Mouse (Mus musculus): ENCODE measurements around the gene Mucl3. TPM values are rescaled to one million over a fixed set of nuclear protein-coding genes. Genes with fewer than 3 reads are reported as not detected.

Mucl3 gene
- total RNA-seq, 2 experiments from 2014 or later: not detected

DNA sequence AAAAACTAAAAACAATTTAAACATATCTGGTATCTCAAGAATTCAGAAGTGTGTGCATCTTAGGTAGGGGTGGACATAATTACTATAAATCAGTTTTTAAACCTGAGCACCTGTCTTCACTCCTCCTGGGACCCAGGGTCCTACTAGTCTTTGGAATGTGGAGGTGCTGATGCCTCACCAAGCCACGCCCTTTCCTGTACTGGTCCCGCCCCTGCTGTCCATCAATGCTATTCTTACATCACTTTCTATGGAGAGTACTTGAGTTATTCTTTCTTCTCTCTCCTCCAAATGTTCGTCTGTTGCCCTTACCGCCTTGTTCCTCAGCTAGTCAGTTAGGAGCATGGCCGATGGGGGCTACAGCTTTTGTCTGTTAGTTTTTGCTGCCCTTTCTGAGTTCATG lies 7.1 kb downstream of the Mucl3 start:
- DNase-seq (ENCODE audit: extremely low spot score in 1 of 2, low spot score in 1 of 2): no peak

DNA sequence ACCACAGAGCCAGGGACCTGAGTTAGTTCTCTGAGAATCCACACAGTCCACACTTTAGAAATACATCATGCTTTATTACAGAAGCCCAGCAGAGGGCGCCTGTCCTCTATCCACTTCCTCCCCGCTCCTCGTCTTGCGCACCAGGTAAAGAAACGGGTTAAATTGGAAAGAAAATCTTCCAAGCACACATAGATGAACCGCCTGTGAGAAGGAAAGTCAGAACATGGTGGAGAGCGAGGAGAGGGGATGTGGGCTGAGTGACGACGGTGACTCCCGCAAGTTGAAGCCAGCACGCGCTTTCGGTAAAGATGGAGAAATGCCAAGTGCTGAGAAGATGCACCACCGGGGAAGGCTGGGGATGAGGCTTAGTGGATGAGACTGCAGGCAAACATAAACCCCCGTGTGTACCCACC lies 7.8 kb downstream of the Mucl3 start:
- peak; percentile 54 to 78 for DNase-seq (ENCODE audit: extremely low spot score in 1 of 2, low spot score in 1 of 2)

DNA sequence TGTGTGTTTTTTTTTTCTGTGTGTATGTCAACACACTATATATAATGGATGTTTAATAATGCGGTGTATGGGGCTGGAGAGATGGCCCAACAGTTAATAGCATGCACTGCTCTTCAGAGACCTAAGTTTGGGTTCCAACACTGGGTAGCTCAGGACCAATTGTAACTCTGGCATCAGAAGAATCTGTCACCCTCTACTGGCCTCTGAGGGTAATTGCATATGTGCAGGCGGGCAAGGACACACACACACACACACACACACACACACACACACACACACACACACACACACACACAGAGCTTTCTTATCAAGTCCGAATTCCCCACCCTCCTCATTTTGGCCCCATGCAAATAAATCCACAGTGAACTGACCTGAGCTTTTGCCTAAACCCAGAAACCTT lies 8.3 kb downstream of the Mucl3 start:
- DNase-seq (ENCODE audit: extremely low spot score in 1 of 2, low spot score in 1 of 2): no peak

DNA sequence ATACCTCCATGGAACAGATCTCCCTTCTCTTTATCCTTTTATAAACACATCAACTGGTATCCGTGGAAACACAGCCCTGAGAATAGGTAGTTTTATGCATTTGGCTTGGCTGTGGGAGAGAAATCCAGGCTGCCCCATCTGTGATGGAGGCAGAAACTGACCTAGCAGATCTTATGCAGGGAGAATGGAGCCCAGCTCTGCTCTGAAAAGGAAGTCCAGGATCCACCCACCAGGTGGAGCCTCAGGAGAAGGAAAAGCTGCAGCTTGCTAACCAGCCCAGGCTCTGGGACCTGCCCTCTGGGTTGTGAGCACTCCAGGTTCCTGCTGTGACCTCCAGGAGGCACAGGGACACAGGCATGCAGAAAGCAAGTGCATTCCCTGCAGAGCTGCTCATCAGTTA lies 9.5 kb downstream of the Mucl3 start:
- DNase-seq (ENCODE audit: extremely low spot score in 1 of 2, low spot score in 1 of 2): peak in 1 of 2 experiments; percentile 17

DNA sequence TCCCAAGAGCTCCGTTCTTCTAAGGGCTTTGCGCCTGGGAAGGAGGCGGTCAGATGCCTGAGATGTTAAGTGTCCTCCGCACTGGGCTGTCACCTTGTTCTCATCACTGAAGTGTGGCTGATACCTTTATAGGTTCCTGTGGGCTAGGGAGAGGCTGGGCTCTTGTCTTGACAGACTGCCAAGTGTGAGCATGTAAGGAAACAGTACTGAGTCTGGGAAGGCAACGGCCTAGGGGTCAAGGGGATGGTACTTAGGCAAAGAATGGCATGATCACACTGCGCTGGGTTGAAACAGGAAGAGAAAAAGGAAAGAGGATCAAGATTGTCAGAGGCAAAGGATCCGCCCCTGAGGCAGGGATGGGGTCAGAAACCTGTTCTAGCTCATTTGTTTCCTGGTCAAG lies 17.0 kb downstream of the Mucl3 start, which contains the start of gene Gm9573:
Gene Gm9573 (minus strand): TSS at position 101 of the 400 bp plus-strand sequence.
- no peak for DNase-seq (ENCODE audit: extremely low spot score in 1 of 2, low spot score in 1 of 2)

DNA sequence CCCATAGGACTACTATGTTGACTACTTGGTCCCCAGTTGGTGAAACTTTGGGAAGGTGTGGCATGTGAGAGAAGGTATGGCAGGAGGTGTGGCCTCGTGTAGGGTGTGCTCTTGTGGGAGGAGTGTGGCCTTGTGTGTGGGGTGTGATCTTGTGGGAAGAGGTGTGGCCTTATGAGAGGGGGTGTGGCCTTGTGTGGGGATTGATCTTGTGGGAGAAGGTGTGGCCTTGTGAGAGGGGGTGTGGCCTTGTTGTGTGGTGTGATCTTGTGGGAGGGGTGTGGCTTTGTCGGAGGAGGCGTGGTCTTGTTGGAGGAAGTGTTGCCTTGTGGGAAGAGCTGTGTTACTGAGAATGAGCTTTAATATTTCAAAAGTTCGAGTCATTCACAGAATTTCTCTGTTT lies 26.4 kb downstream of the Mucl3 start:
- no peak for DNase-seq (ENCODE audit: extremely low spot score in 1 of 2, low spot score in 1 of 2)

DNA sequence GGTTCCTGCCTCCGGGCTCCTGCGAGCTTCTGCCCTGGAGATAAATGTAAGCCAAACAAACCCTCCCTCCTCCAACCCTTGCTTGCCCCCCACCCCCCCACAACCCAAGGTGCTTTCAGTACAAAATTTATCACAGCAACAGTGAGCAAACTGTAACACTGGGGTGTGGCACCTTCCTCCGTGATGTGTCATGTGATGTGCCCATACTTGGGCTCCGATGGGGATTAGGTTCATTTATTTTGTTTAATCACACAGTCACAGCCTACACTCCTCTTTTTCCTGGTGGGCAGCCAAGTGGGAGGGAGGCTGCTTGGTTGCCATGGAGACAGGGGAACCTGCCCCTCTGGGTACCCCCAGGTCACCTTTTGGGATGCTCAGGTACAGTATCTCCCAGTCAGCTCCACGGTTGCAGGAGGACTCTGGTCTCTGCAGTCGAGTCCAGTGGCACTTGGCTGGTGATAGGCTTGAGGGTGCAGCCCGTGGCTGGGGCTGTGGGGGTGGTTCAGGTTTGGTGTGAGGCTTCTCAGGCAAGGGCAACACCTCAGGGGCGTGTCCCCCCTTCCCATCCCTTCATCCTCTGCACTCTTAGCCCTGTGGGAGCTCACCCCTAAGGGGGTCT lies 41.6 kb downstream of the Mucl3 start:
- DNase-seq (ENCODE audit: extremely low spot score in 1 of 2, low spot score in 1 of 2): no peak

DNA sequence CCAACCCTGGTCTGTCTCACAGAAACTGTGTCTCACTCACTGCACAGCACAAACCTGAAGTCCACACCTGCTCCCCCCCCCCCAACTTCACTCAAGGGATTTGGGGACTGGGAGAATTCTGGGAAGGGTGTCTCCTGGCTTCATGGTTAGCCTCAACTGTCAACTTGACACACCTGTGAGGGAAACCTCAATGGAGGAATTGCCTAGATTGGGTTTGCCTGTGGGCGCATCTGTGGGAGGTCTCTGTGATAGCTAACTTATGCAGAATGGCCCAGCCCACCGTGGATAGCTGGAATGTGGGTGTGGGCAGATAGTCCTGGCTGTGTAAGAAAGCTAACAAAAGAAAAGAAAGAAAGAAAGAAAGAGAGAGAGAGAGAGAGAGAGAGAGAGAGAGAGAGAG lies 42.2 kb downstream of the Mucl3 start, which contains the start of gene Sfta2:
Gene Sfta2 (plus strand): TSS at position 301 of the 400 bp plus-strand sequence.
- no peak for DNase-seq (ENCODE audit: extremely low spot score in 1 of 2, low spot score in 1 of 2)

DNA sequence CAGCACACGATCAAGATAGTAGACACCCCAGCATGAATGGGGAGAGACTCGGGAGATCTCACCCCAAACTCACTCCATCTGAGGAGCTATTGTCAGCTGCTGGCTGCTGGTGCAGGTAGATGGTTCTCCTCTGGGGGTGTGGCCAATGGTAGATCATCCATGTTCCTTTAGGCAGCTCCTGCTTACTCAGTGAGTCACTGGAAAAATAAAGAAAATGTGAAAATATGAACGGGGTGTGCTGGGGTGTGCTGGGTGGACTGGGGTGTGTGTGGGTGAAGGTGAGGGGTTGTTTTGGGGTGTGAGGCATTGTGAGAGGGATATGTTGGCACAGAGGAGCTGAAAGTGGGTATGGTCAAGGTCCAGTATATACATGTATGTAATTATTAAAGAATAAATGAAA lies 46.1 kb downstream of the Mucl3 start:
- DNase-seq (ENCODE audit: extremely low spot score in 1 of 2, low spot score in 1 of 2): no peak

DNA sequence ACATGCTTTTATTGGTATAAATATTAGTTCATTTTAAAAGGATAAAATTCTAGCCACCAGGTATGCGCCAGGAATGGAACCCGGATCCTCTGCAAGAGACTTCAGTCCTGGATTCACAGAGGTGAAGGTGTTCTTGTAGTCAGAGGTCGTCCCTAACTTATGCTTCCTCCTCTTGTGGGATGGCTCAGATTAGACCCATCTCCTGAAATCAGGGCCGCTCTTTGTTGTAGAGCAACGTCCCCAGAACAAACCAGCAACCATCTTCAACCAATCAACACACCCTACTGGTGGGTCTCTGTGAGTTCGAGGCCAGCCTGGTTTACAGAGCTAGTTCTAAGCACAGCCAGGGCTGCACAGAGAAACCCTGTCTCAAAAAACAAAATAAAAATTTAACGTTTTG lies 49.0 kb downstream of the Mucl3 start:
- no peak for DNase-seq (ENCODE audit: extremely low spot score in 1 of 2, low spot score in 1 of 2)

DNA sequence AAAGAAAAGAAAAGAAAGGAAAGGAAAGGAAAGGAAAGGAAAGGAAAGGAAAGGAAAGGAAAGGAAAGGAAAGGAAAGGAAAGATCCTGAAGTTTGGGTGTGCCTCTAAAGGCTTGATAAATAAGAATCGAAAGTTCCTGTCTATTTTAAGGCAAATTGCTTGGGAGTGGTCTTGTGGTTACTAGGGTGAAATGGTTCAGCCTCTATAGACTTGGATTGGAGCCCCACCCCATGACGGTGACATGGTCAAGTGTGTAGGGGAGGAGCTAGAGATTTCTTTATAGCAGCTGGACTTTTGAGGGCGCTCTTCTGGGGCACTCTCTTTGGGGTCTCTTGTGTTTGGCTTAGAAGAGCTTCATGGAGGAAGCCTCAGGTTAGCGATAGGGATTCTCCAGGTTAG lies 49.7 kb downstream of the Mucl3 start:
- no peak for DNase-seq (ENCODE audit: extremely low spot score in 1 of 2, low spot score in 1 of 2)

DNA sequence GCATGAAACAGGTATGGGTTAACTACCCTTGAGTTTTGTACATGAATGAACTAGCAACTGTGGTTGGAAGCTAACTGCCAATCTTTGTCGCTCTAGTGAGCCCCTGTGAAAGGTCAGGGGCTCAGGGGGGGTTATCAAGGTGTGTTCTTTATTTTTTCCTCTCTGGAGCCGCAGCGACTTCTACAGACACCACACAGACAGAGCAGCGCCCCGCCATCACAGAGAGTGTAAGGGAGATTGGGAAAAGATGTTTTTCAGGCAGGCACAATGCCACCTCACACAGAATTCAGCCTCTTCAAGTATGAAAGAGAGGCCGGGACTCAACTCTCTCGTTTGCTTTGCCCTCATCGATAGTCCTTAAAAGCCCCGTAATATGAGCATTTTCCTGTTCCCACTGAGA lies 51.4 kb downstream of the Mucl3 start:
- DNase-seq (ENCODE audit: extremely low spot score in 1 of 2, low spot score in 1 of 2): no peak

DNA sequence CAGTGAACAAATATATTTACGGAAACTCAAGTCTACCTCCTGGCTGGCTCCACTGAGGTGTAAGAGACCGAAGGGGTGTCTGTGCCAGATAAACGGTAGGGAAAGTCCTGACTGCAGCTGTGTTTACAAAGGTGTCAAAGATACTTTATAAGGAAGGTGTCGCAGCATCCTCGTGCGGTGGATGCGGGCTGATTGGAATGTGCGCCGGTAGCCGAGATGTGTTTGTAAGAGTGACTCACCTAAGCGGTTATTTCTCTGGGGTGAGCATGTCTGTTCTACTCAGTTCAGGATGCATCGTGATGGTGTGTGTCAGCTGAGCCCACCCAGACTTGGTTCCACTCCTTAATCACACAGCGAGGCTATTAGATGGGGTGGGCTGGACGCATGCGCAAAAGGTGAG lies 51.8 kb downstream of the Mucl3 start:
- no peak for DNase-seq (ENCODE audit: extremely low spot score in 1 of 2, low spot score in 1 of 2)

DNA sequence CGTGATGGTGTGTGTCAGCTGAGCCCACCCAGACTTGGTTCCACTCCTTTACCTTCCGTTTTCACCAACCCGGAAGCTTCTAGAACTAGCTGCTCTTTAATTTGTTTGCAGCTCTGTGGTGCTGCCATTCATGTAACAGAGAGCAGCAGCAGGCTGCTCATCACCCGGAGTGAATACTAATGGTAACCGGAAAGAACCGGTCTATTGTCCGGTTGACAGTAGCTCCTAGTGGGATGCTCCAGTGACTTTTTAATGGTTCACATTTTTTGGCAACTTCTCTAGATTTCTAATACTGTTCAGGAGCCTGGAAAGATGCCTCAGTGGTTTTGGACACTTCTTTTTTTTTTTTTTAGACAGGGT lies 52.3 kb downstream of the Mucl3 start:
- no peak for DNase-seq (ENCODE audit: extremely low spot score in 1 of 2, low spot score in 1 of 2)

DNA sequence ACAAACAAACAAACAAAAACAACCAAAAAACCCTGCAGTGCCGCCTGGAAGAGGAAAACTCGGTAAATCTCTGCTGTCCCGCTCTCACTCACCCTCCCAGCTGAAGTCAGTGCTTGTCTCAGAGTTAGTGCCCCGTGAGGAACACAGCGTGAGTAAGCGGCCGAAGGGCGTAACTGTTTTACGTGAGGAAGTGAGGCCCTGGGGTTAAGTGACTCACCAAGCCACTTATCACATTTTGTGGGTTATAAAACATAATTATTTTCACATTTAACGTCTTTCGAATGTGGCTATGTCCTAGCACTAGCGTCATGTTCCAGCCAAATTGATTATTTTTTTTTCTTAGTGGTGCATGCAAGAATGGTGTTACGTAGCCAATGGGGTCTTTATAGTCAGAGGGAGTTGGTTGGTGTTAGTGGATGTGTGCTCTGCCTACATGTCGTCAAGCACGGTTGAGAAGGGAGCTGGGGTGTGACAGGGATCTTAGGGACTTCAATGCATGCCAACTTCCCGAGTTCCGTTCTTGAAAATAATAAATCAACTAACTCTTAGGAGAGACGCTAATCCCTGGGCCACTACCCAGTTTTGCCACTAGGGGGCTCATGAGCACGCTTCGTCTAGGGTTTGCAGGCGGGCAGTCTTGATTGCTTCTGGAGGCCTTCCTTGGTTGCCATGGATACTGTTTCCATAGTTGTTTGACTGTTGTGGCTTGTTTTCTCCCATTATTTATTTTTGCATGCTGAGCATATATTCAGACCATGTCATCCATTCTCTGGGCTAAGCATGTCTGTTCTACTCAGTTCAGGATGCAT lies 52.9 kb downstream of the Mucl3 start:
- DNase-seq (ENCODE audit: extremely low spot score in 1 of 2, low spot score in 1 of 2): peak; percentile 68 to 89

DNA sequence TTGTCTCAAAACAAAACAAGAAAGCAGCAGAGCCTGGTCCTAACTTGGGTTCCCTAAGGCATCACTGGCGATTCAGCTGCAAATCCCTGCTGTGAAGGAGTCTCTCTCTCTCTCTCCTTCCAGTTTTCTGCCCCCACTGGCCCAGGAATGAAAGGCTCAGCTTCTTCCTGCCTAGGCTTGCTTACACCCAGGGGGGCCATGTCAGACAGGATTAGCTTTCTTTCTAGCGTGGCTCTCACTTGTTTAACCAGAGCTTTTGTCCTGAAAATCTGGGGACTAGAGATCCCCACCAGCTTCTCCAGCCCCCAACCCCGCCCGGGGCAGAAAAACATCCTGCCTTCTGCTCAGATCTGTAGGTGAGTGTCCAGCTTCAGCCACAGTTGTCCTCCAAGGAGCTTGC lies 55.1 kb downstream of the Mucl3 start:
- no peak for DNase-seq (ENCODE audit: extremely low spot score in 1 of 2, low spot score in 1 of 2)

DNA sequence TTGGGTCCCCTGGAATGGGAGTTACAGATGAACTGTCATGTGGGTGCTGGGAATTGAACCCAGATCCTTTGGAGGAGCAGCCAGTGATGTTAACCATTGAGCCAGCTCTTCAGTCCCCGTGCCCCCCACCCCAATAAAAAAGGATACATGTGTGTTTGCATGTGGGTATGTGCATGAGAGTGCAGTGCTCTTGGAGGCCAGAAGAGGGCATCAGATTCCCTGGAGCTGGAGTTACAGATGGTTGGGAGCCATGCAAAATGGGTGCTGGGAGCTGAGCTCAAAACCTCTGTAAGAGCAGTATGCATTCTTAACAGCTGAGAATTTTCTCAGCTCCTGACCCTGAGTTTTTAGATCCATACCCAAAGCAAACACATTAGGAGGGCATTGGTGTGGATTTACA lies 56.2 kb downstream of the Mucl3 start:
- DNase-seq (ENCODE audit: extremely low spot score in 1 of 2, low spot score in 1 of 2): no peak

Other genes with a start within 250 kb of the Mucl3 start
- not detected for gene H2-Q6, start 218.8 kb downstream of the Mucl3 start, total RNA-seq (2021)
- under 1 TPM; 0.10 to 0.38 TPM for gene H2-Q7, start 204.5 kb downstream of the Mucl3 start, total RNA-seq (2021)
- under 1 TPM in 1 of 2 experiments, not detected in 1; 0.09 TPM for gene H2-Q10, start 173.6 kb downstream of the Mucl3 start, total RNA-seq (2021)
- under 1 TPM in 1 of 2 experiments, not detected in 1; 0.26 TPM for gene Pou5f1, start 137.7 kb downstream of the Mucl3 start, total RNA-seq (2021)
- 1 to 10 TPM; 4.7 to 6.1 TPM for gene Tcf19, start 126.9 kb downstream of the Mucl3 start, total RNA-seq (2021)
- 10 to 100 TPM in 1 of 2 experiments, 1 to 10 TPM in 1; 8.0 to 10.5 TPM for gene Cchcr1, start 126.6 kb downstream of the Mucl3 start, total RNA-seq (2021)
- gene Psors1c2, start 110.5 kb downstream of the Mucl3 start, total RNA-seq (2021): under 1 TPM; 0.32 to 0.61 TPM
- under 1 TPM; 0.20 to 0.70 TPM for gene Cdsn, start 91.6 kb downstream of the Mucl3 start, total RNA-seq (2021)
- not detected for gene 2300002M23Rik, start 76.2 kb downstream of the Mucl3 start, total RNA-seq (2021)
- not detected for gene Sfta2, start 42.1 kb downstream of the Mucl3 start, total RNA-seq (2021)
- gene Gm9573, start 17.1 kb downstream of the Mucl3 start, total RNA-seq (2021): not detected
- 10 to 100 TPM; 33.7 to 42.0 TPM for gene Vars2, start 23.9 kb upstream of the Mucl3 start, total RNA-seq (2021)
- 10 to 100 TPM; 30.2 to 33.7 TPM for gene Gtf2h4, start 30.0 kb upstream of the Mucl3 start, total RNA-seq (2021)
- gene Ddr1, start 60.9 kb upstream of the Mucl3 start, total RNA-seq (2021): 10 to 100 TPM; 78.5 to 82.0 TPM
- 1 to 10 TPM; 3.2 to 5.1 TPM for gene Ier3, start 178.0 kb upstream of the Mucl3 start, total RNA-seq (2021)
- gene Flot1, start 179.5 kb upstream of the Mucl3 start, total RNA-seq (2021): 100 to 1,000 TPM; 122 to 132 TPM
- 100 to 1,000 TPM; 381 to 413 TPM for gene Tubb5, start 194.6 kb upstream of the Mucl3 start, total RNA-seq (2021)
- gene Mdc1, start 197.8 kb upstream of the Mucl3 start, total RNA-seq (2021): 10 to 100 TPM; 12.1 to 16.5 TPM
- gene Nrm, start 217.6 kb upstream of the Mucl3 start, total RNA-seq (2021): 1 to 10 TPM; 2.1 to 3.5 TPM
- 10 to 100 TPM in 1 of 2 experiments, 1 to 10 TPM in 1; 9.5 to 10.5 TPM for gene Ppp1r18, start 221.9 kb upstream of the Mucl3 start, total RNA-seq (2021)
- 10 to 100 TPM; 25.5 to 29.9 TPM for gene Dhx16, start 236.1 kb upstream of the Mucl3 start, total RNA-seq (2021)